Mouse (Mus musculus): ENCODE measurements around the gene Nrf1.

GRCm38 (mm10) chr6:30062544-30062943, 14.8 kb downstream of the Nrf1 start:
- no peak for TF ChIP-seq POLR2A (IDR thresholded peaks at IDR 0.05; ENCODE audit: extremely low read depth, insufficient read depth, low read length)
- no peak for TF ChIP-seq CTCF (IDR thresholded peaks at IDR 0.05; ENCODE audit: low read depth, low read length)
